27 mouse cellular contexts compared by ENCODE assay signal in the genomic region with DNA sequence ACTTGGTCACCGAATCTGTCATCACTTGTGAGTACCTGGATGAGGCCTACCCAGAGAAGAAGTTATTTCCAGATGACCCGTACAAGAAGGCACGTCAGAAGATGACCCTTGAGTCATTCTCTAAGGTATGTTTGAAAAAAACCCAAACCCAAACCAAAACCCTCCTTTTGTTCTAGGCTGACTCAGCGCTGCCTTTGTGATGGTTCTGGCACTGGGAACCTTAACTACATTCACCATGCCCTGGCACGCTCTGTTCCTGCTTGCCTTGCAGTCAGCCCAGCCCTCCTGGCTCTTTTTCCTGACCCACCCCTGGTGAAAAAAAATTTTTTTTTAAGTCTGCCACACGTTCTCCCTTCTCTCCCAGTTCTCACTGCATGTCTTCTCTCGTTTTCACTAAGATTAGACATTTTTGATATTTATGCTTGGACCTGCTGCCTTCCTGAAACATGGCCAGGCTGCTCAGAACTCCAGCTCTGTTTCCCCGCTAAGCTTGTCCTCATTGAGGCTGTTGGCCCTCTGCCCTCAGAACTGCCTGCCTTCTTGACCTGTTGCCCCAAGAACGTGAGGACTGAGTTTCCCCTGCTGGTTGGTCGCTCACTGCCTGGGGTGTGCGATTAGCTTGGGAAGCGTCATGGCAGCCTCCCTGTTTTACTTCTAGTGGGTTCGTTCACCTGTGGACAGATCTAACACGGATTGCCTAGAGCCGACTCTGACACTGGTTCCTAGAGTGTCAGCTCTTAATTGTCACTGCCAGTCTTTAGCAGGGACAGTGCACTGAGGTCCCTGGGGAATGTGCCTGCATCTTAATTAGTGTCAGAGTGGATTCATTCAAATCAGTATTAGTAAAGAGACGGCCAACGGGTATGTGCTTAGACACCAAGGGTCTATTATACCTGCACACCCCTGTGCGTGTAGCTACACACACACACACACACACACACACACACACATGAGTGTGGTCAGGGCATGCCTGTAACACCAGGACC. TPM values are rescaled to one million over a fixed set of nuclear protein-coding genes. Genes with fewer than 3 reads are reported as not detected.
DNase-seq lines count a peak whose midpoint lies in the region; ATAC-seq and TF ChIP-seq lines count a peak whose summit lies in the region.
"Had no signal": no experiment of that assay in that cellular context is flagged by ENCODE, and none has a peak within 500 bp of the region (broad histone marks: within the 10 kb centered on the region; RNA-seq: fewer than 3 reads in every experiment).

No protein-coding gene starts in this region.

- H3K9ac ChIP-seq in lung, embryonic 14.5 days = no peak overlapping the region
- no peak overlapping the region; the same call in 1 of the 2 replicates for H3K9ac ChIP-seq in midbrain, embryonic 13.5 days (replicated peaks)
- H3K9ac ChIP-seq: embryonic facial prominence, embryonic 12.5 days; hindbrain, embryonic 15.5 days; intestine, embryonic 15.5 days; limb, embryonic 13.5 days; liver, embryonic 13.5 days had no signal

- ATAC-seq in lung, embryonic 14.5 days (ENCODE audit: insufficient read depth) = no peak
- ATAC-seq in megakaryocyte, adult 5-6 weeks (ENCODE audit: poor library complexity, severe bottlenecking) = no peak
- ATAC-seq in midbrain, embryonic 13.5 days = no peak
- ATAC-seq: activated CD4-positive, CD25-positive, alpha-beta regulatory T cell, adult 4 months; forebrain, embryonic 14.5 days; intestine, embryonic 15.5 days had no signal

- H3K27ac ChIP-seq in lung, embryonic 14.5 days (ENCODE audit: low read depth) = no peak overlapping the region
- no peak overlapping the region for H3K27ac ChIP-seq in midbrain, embryonic 13.5 days
- H3K27ac ChIP-seq: embryonic facial prominence, embryonic 12.5 days; gastrocnemius, adult 2 months; heart, embryonic 10.5 days; hindbrain, embryonic 15.5 days; intestine, embryonic 15.5 days; limb, embryonic 13.5 days; liver, embryonic 13.5 days; macrophage had no signal

- peaks cover 11% of the 10 kb centered on the region for H3K4me1 ChIP-seq in lung, embryonic 14.5 days (ENCODE audit: insufficient read depth)
- H3K4me1 ChIP-seq in midbrain, embryonic 13.5 days (replicated peaks) = peaks cover 28% of the 10 kb centered on the region

- no peak for TF ChIP-seq CTCF in lung, embryonic 14.5 days (IDR thresholded peaks at IDR 0.05; ENCODE audit: low read depth)

- WGBS in lung, embryonic 14.5 days = 67% methylated on average over 18 of the region's 18 CpGs
- WGBS in midbrain, embryonic 13.5 days = 75% methylated on average over 18 of the region's 18 CpGs

- no peaks in the 10 kb centered on the region for H3K9me3 ChIP-seq in lung, embryonic 14.5 days (ENCODE audit: low read depth, low read length)
- H3K9me3 ChIP-seq in midbrain, embryonic 13.5 days = no peaks in the 10 kb centered on the region
- H3K9me3 ChIP-seq: embryonic facial prominence, embryonic 12.5 days; heart, embryonic 10.5 days; hindbrain, embryonic 15.5 days; intestine, embryonic 15.5 days; limb, embryonic 13.5 days; liver, embryonic 13.5 days had no signal

- DNase-seq in urinary bladder, postnatal 14 days (ENCODE audit: low spot score) = peak; percentile 52
- DNase-seq in urinary bladder, postnatal 4 days (ENCODE audit: low spot score in 2 of 2) = no peak
- DNase-seq in lung, embryonic 14.5 days = peak; percentile 53
- peak; percentile 82 for DNase-seq in lung, postnatal 36 days
- DNase-seq in embryo, embryonic 11 days = no peak
- DNase-seq: adrenal gland, postnatal 36 days; B cell, adult 2 months; cerebellum, postnatal 10 days; gastrocnemius, adult 2 months; heart, postnatal 4 days; kidney, adult 9 months; layer of hippocampus, adult 9-11 months; liver, embryonic 13.5 days; thymus, postnatal 14 days had no signal

- H3K4me2 ChIP-seq in lung, embryonic 14.5 days = no peak overlapping the region
- H3K4me2 ChIP-seq in midbrain, embryonic 13.5 days (replicated peaks) = no peak overlapping the region
- H3K4me2 ChIP-seq: embryonic facial prominence, embryonic 12.5 days; hindbrain, embryonic 15.5 days; intestine, embryonic 15.5 days; limb, embryonic 13.5 days; liver, embryonic 13.5 days; midbrain, embryonic 11.5 days had no signal

- H3K27me3 ChIP-seq in lung, embryonic 14.5 days (ENCODE audit: insufficient read depth, low read length) = no peaks in the 10 kb centered on the region
- H3K27me3 ChIP-seq in midbrain, embryonic 13.5 days = peaks cover 8% of the 10 kb centered on the region; the same call in 1 of the 2 replicates
- H3K27me3 ChIP-seq: embryonic facial prominence, embryonic 12.5 days; hindbrain, embryonic 15.5 days; intestine, embryonic 15.5 days; limb, embryonic 13.5 days had no signal

- H3K36me3 ChIP-seq in lung, embryonic 14.5 days (ENCODE audit: insufficient read depth) = peaks cover 20% of the 10 kb centered on the region; the same call in 1 of the 2 replicates
- 0 out of 2 replicates have a peak, but pooled peaks cover 7% of the 10 kb centered on the region for H3K36me3 ChIP-seq in midbrain, embryonic 13.5 days
- H3K36me3 ChIP-seq: intestine, embryonic 15.5 days had no signal

- no peak overlapping the region for H3K4me3 ChIP-seq in lung, embryonic 14.5 days (ENCODE audit: low read depth, low read length)
- H3K4me3 ChIP-seq in midbrain, embryonic 13.5 days (replicated peaks) = no peak overlapping the region
- H3K4me3 ChIP-seq: embryonic facial prominence, embryonic 12.5 days; gastrocnemius, adult 2 months; heart, embryonic 10.5 days; hindbrain, embryonic 15.5 days; intestine, embryonic 15.5 days; limb, embryonic 13.5 days; liver, embryonic 13.5 days had no signal

RNA-seq across cellular contexts. Expression of a gene that starts 3.5 kb away (rescaled TPM):
- 80.5 and 80.6 TPM in 2 replicates for polyA plus RNA-seq in lung, embryonic 14.5 days (2014; fragmentation: Nextera tagmentation; extraction: Ambion mirVana)
- total RNA-seq in megakaryocyte, adult 5-6 weeks (2015) = 159 and 168 TPM in 2 replicates
- 75.9 and 92.0 TPM in 2 replicates for total RNA-seq in megakaryocyte, adult 5-6 weeks (2017)
- polyA plus RNA-seq in midbrain, embryonic 13.5 days (2015; fragmentation: Nextera tagmentation; extraction: Ambion mirVana) = 89.1 and 98.3 TPM in 2 replicates

RNA-seq across cellular contexts. Expression of a gene that starts 7.1 kb away (rescaled TPM):
- 0.72 and 1.4 TPM in 2 replicates for polyA plus RNA-seq in lung, embryonic 14.5 days (2014; fragmentation: Nextera tagmentation; extraction: Ambion mirVana)
- not detected in 2 replicates for total RNA-seq in megakaryocyte, adult 5-6 weeks (2015)
- not detected in 2 replicates for total RNA-seq in megakaryocyte, adult 5-6 weeks (2017)
- 1.2 and 1.5 TPM in 2 replicates for polyA plus RNA-seq in midbrain, embryonic 13.5 days (2015; fragmentation: Nextera tagmentation; extraction: Ambion mirVana)
- total RNA-seq: MEL had no signal
- polyA plus RNA-seq: small intestine, adult 2 months had no signal

Comparison
In these comparisons a context has a peak if more than half of its experiments do, and no peak if none do; other contexts are left out.
1. DNase-seq: peak in urinary bladder, postnatal 14 days (single experiment), lung, embryonic 14.5 days (single experiment) and lung, postnatal 36 days (single experiment); none in urinary bladder, postnatal 4 days (0 of 2) and embryo, embryonic 11 days (single experiment).